Mouse (Mus musculus) cerebellum, adult 2 months (tissue): ENCODE measurements at regions not wholly inside any gene's neighbourhood (a gene's known extent, or its start where the extent isn't known, plus 50 kb on each side); places are given as distances from the start of the nearest gene placed in this dataset.
A peak's percentile ranks its signal among the peaks of the same experiment; 100 is the strongest.

Experiments used
- DNase-seq, 2 experiments: peaks; one replicate each; pipeline ENCODE4 v3.0.0; 2021
- H3K27ac ChIP-seq: fragments of 200-500 bp; 2 replicates; pipeline ENCODE4 v1.5.1; 2012; ENCODE audit warnings: low read length, control low read depth, inconsistent platforms; ENCODE audit not compliant: insufficient read depth
- H3K27me3 ChIP-seq: fragments of 200-500 bp; 2 replicates; pipeline ENCODE4 v1.6.1; 2012; ENCODE audit warnings: inconsistent platforms, mild to moderate bottlenecking, low read length, moderate library complexity; ENCODE audit not compliant: control insufficient read depth, insufficient read depth
- H3K4me1 ChIP-seq: fragments of 200-500 bp; 2 replicates; pipeline ENCODE4 v1.6.1; 2011; ENCODE audit warnings: low read length; ENCODE audit not compliant: control insufficient read depth, insufficient read depth
- H3K4me3 ChIP-seq: fragments of 200-500 bp; replicated peaks from 2 replicates; pipeline ENCODE3; 2011; ENCODE audit warnings: mild to moderate bottlenecking, low read depth, low read length, control low read depth; ENCODE audit not compliant: insufficient read depth
- CTCF ChIP-seq: fragments of 200-500 bp; IDR thresholded peaks from 2 replicates; pipeline ENCODE4 v1.5.1; 2011; ENCODE audit warnings: low read depth, mild to moderate bottlenecking, control low read depth, low read length, moderate library complexity, borderline replicate concordance; ENCODE audit not compliant: insufficient read depth
- POLR2A ChIP-seq: fragments of 200-500 bp; IDR thresholded peaks from 2 replicates; pipeline ENCODE4 v1.6.1; 2011; ENCODE audit warnings: low read length, control low read depth, borderline replicate concordance; ENCODE audit not compliant: insufficient read depth
- WGBS: fragments of 180-500 bp; shearing (Covaris S2); methylation state at CpG from one replicate; pipeline ENCODE4 v1.1.7; 2018; 5-methylcytosine and 5-hydroxymethylcytosine counted together

- 25% methylated on average over 2 of the region's 2 CpGs for WGBS
- no peaks in the 10 kb centered on the region for H3K27me3 ChIP-seq
- peak; percentile 14 to 64 for DNase-seq
- no peak for TF ChIP-seq POLR2A
- no peak for TF ChIP-seq CTCF
- no peak overlapping the region for H3K4me3 ChIP-seq
- H3K27ac ChIP-seq = no peak overlapping the region
- no peaks in the 10 kb centered on the region for H3K4me1 ChIP-seq
These were observed 247.9 kb downstream of the Rpl10l start for GRCm38 (mm10) chr12:66036281-66036680.

DNA sequence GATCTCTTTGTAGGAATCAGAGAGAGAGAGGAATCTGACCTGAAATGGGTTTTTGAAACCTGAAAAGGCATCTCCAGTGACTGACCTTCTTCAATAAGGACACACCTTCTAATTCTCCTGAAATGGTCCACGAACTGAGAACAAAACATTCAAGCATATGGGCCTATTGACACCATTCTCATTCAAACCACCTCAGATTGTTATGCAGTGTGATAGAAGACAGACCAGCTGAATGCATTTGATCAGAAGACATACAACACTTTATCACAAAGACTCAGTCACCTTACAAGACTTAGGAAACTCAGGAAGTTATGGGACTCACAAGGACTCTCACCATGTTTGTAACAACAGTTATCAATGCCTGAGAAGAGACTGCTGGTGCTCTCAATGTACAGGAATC lies 256.7 kb downstream of the Rpl10l start:
- WGBS = 87% methylated on average over 1 of the region's 1 CpGs
- Histone ChIP-seq H3K4me3 (no peak overlapping the region), H3K27ac (no peak overlapping the region), H3K4me1 (no peaks in the 10 kb centered on the region), H3K27me3 (no peaks in the 10 kb centered on the region)
- no peak for DNase-seq
- no peak for TF ChIP-seq POLR2A
- no peak for TF ChIP-seq CTCF

- TF ChIP-seq POLR2A (no peak), CTCF (no peak)
- no peaks in the 10 kb centered on the region for H3K4me1 ChIP-seq
- no peak overlapping the region for H3K27ac ChIP-seq
- H3K4me3 ChIP-seq = no peak overlapping the region
- H3K27me3 ChIP-seq = no peaks in the 10 kb centered on the region
- WGBS = 67% methylated on average over 2 of the region's 2 CpGs
- no peak for DNase-seq
These were observed 271.5 kb downstream of the Rpl10l start for GRCm38 (mm10) chr12:66012706-66013105.
